Mouse (Mus musculus): Measurements from ENCODE around the gene Rab10.

GRCm38 (mm10) chr12:3308541-3309241, 1.1 kb downstream of the Rab10 start:
- TF ChIP-seq CTCF (IDR thresholded peaks at IDR 0.05) (no peak), EP300 (IDR thresholded peaks at IDR 0.05) (no peak)

Measured in lung, postnatal 0 days (tissue).